Mouse (Mus musculus) intestine, embryonic 16.5 days (tissue): ENCODE measurements around the gene Cenpb. TPM values are rescaled to one million over a fixed set of nuclear protein-coding genes. Genes with fewer than 3 reads are reported as not detected.

Source experiments
- ATAC-seq: fragments of 200-750 bp; cut with Nextera tagmentation; 2 replicates; pipeline ENCODE4 v1.8.0; 2017; ENCODE audit warnings: moderate TSS enrichment, moderate library complexity
- H3K27ac ChIP-seq: fragments of 300-500 bp; sonication (generic); 2 replicates; pipeline ENCODE4 v1.5.1; 2014; ENCODE audit warnings: mild to moderate bottlenecking, low read length
- H3K27me3 ChIP-seq: fragments of 300-500 bp; sonication (generic); replicated peaks from 2 replicates; pipeline ENCODE4 v1.6.1; 2014; ENCODE audit warnings: low read length, control low read depth, mixed read lengths; ENCODE audit not compliant: control insufficient read depth, insufficient read depth
- H3K36me3 ChIP-seq: fragments of 300-500 bp; sonication (generic); 2 replicates; pipeline ENCODE4 v1.6.1; 2014; ENCODE audit warnings: low read length, control low read depth; ENCODE audit not compliant: control insufficient read depth, insufficient read depth
- H3K4me1 ChIP-seq: fragments of 300-500 bp; sonication (generic); 2 replicates; pipeline ENCODE4 v1.6.1; 2014; ENCODE audit warnings: low read length, control low read depth, mixed read lengths; ENCODE audit not compliant: control insufficient read depth, insufficient read depth
- H3K4me2 ChIP-seq: fragments of 300-500 bp; sonication (generic); 2 replicates; pipeline ENCODE4 v1.6.1; 2014; ENCODE audit warnings: low read depth, low read length, control low read depth
- H3K4me3 ChIP-seq: fragments of 300-500 bp; sonication (generic); 2 replicates; pipeline ENCODE4 v1.5.1; 2014; ENCODE audit warnings: mild to moderate bottlenecking, low read length
- H3K9ac ChIP-seq: fragments of 300-500 bp; sonication (generic); 2 replicates; pipeline ENCODE4 v1.6.1; 2014; ENCODE audit warnings: low read depth, low read length
- H3K9me3 ChIP-seq: fragments of 300-500 bp; sonication (generic); 2 replicates; pipeline ENCODE4 v1.6.1; 2016; ENCODE audit warnings: low read length, control low read depth; ENCODE audit not compliant: control insufficient read depth
- WGBS: fragments of 180-500 bp; shearing (Covaris S2); extraction: QIAGEN DNeasy Blood & Tissue Kit; methylation state at CpG from one replicate; pipeline ENCODE4 v1.1.7; 2014; 5-methylcytosine and 5-hydroxymethylcytosine counted together
- polyA plus RNA-seq: library from polyadenylated mRNA; unstranded; fragments of >200 nt; fragmentation: Nextera tagmentation; extraction: Ambion mirVana; gene quantifications from 2 replicates; pipeline ENCODE4 v1.2.1, GENCODE M21; 2015

Cenpb gene
- polyA plus RNA-seq, 1 experiment from 2014 or later = 9.7 TPM

GRCm38 (mm10) chr2:131159938-131160581 lies 19.8 kb downstream of the Cenpb start, which contains the start of gene 1700037H04Rik:
1700037H04Rik (minus strand) TSS chr2:131160081.
- Histone ChIP-seq H3K4me3 (peak within 1 kb of the TSS; percentile 84), H3K4me1 (peaks cover 12% of the 10 kb centered on the region), H3K4me2 (peak within 1 kb of the TSS; percentile 91), H3K9me3 (no peaks in the 10 kb centered on the region), H3K27ac (peak within 1 kb of the TSS; percentile 93), H3K36me3 (no peaks in the 10 kb centered on the region), H3K27me3 (no peaks in the 10 kb centered on the region), H3K9ac (peak within 1 kb of the TSS; percentile 87)
- peak; percentile 94 for ATAC-seq
- under 1% methylated on average over 54 of the region's 54 CpGs for WGBS

- H3K36me3 ChIP-seq = no peaks in the 10 kb centered on the region
- H3K4me3 ChIP-seq = peak overlapping the region; percentile 84
- peak overlapping the region; percentile 91 for H3K4me2 ChIP-seq
- 0% methylated on average over 18 of the region's 18 CpGs for WGBS
- peak; percentile 67 for ATAC-seq
- peak overlapping the region; percentile 87 for H3K9ac ChIP-seq
- H3K4me1 ChIP-seq = peaks cover 12% of the 10 kb centered on the region
- H3K27me3 ChIP-seq = no peaks in the 10 kb centered on the region
- peak overlapping the region; percentile 89 for H3K27ac ChIP-seq
- no peaks in the 10 kb centered on the region for H3K9me3 ChIP-seq
Measured at GRCm38 (mm10) chr2:131159491-131159910, 20.4 kb downstream of the Cenpb start.

GRCm38 (mm10) chr2:131156987-131157386 lies 22.9 kb downstream of the Cenpb start:
- Histone ChIP-seq H3K27ac (no peak overlapping the region), H3K27me3 (no peaks in the 10 kb centered on the region), H3K4me2 (no peak overlapping the region), H3K4me3 (no peak overlapping the region), H3K4me1 (peaks cover 14% of the 10 kb centered on the region), H3K36me3 (no peaks in the 10 kb centered on the region; the same call in 1 of the 2 replicates), H3K9ac (no peak overlapping the region), H3K9me3 (no peaks in the 10 kb centered on the region)
- ATAC-seq = no peak
- WGBS = 86% methylated on average over 7 of the region's 7 CpGs

GRCm38 (mm10) chr2:131154036-131154435 lies 25.8 kb downstream of the Cenpb start:
- Histone ChIP-seq H3K4me3 (no peak overlapping the region), H3K27ac (no peak overlapping the region), H3K9ac (no peak overlapping the region), H3K9me3 (no peaks in the 10 kb centered on the region), H3K36me3 (peaks cover 2% of the 10 kb centered on the region; the same call in 1 of the 2 replicates), H3K4me1 (peaks cover 8% of the 10 kb centered on the region), H3K4me2 (no peak overlapping the region), H3K27me3 (no peaks in the 10 kb centered on the region)
- no peak for ATAC-seq
- WGBS = 94% methylated on average over 4 of the region's 4 CpGs

- 78% methylated on average over 7 of the region's 7 CpGs for whole genome bisulfite sequencing
- peaks cover 2% of the 10 kb centered on the region; the same call in 1 of the 2 replicates for H3K36me3 ChIP-seq
- no peak overlapping the region for H3K27ac ChIP-seq
- peak; percentile 52; the same call in 1 of the 2 replicates for ATAC-seq
- H3K4me2 ChIP-seq = no peak overlapping the region
- H3K27me3 ChIP-seq = no peaks in the 10 kb centered on the region
- no peaks in the 10 kb centered on the region for H3K9me3 ChIP-seq
- no peak overlapping the region for H3K4me3 ChIP-seq
- H3K9ac ChIP-seq = no peak overlapping the region
- H3K4me1 ChIP-seq = 0 out of 2 replicates have a peak, but pooled peaks cover 2% of the 10 kb centered on the region
Measured at GRCm38 (mm10) chr2:131152166-131152730, 27.6 kb downstream of the Cenpb start.

- H3K4me1 ChIP-seq = 0 out of 2 replicates have a peak, but pooled peaks cover 2% of the 10 kb centered on the region
- ATAC-seq = no peak
- H3K9ac ChIP-seq = no peak overlapping the region
- no peaks in the 10 kb centered on the region for H3K9me3 ChIP-seq
- H3K4me2 ChIP-seq = no peak overlapping the region
- H3K4me3 ChIP-seq = no peak overlapping the region
- 87% methylated on average over 3 of the region's 3 CpGs for WGBS
- no peak overlapping the region for H3K27ac ChIP-seq
- H3K36me3 ChIP-seq = peaks cover 14% of the 10 kb centered on the region; the same call in 1 of the 2 replicates
- no peaks in the 10 kb centered on the region for H3K27me3 ChIP-seq
Measured at GRCm38 (mm10) chr2:131149254-131149578, 30.7 kb downstream of the Cenpb start.

- H3K4me1 ChIP-seq = 0 out of 2 replicates have a peak, but pooled peaks cover 2% of the 10 kb centered on the region
- H3K27ac ChIP-seq = no peak overlapping the region
- WGBS = 82% methylated on average over 8 of the region's 8 CpGs
- no peak overlapping the region for H3K9ac ChIP-seq
- H3K36me3 ChIP-seq = peaks cover 14% of the 10 kb centered on the region; the same call in 1 of the 2 replicates
- H3K9me3 ChIP-seq = no peaks in the 10 kb centered on the region
- no peak overlapping the region for H3K4me3 ChIP-seq
- no peak for ATAC-seq
- no peak overlapping the region for H3K4me2 ChIP-seq
- no peaks in the 10 kb centered on the region for H3K27me3 ChIP-seq
Measured at GRCm38 (mm10) chr2:131148353-131149253, 31.3 kb downstream of the Cenpb start.

GRCm38 (mm10) chr2:131147043-131147365 lies 32.9 kb downstream of the Cenpb start:
- no peak for ATAC-seq
- no peak overlapping the region for H3K4me3 ChIP-seq

More at GRCm38 (mm10) chr2:131147043-131147365, 32.9 kb downstream of the Cenpb start:
- Histone ChIP-seq H3K27ac (no peak overlapping the region), H3K36me3 (peaks cover 20% of the 10 kb centered on the region; the same call in 1 of the 2 replicates), H3K9ac (no peak overlapping the region), H3K4me1 (peaks cover 7% of the 10 kb centered on the region), H3K27me3 (no peaks in the 10 kb centered on the region), H3K4me2 (no peak overlapping the region), H3K9me3 (no peaks in the 10 kb centered on the region)
- WGBS = 88% methylated on average over 8 of the region's 8 CpGs
